Mouse (Mus musculus): ENCODE results near the gene Cry2. TPM values are rescaled to one million over a fixed set of nuclear protein-coding genes. Genes with fewer than 3 reads are reported as not detected.
"Not testable (repeated sequence)": the region's sequence is repeated elsewhere in the genome, so short reads cannot be mapped to it uniquely, and the experiment has no call there.

The Cry2 gene
- polyA plus RNA-seq, 1 experiment = 8.4 TPM

DNA sequence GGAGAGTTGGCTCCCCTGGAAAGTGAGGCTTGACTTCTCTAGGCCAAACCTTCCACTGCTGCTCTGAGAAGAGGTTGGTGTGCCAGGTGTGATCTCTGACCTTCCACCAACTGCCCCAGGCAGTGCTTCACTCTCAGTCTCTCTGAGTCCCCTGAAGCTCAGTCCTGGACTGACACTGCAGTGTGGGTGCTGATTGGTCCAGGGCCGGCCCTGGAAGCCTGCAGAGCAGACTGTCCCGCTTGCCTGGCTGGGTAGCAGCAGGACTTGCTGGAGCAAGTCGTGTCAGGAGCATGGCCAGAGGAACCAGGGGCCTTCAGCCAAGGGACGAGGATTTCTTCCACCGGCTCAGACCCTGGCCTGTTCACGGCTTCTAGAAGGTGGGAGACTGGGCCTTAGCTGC lies 29.1 kb downstream of the Cry2 start:
- H3K36me3 ChIP-seq (ENCODE audit: control insufficient read depth, insufficient read depth, low read length) = peaks cover 10% of the 10 kb centered on the region
- H3K27me3 ChIP-seq (ENCODE audit: control insufficient read depth, insufficient read depth, low read length) = peaks cover 9% of the 10 kb centered on the region
- no peak overlapping the region for H3K4me3 ChIP-seq (ENCODE audit: extremely low read depth, insufficient read depth, insufficient read length)

DNA sequence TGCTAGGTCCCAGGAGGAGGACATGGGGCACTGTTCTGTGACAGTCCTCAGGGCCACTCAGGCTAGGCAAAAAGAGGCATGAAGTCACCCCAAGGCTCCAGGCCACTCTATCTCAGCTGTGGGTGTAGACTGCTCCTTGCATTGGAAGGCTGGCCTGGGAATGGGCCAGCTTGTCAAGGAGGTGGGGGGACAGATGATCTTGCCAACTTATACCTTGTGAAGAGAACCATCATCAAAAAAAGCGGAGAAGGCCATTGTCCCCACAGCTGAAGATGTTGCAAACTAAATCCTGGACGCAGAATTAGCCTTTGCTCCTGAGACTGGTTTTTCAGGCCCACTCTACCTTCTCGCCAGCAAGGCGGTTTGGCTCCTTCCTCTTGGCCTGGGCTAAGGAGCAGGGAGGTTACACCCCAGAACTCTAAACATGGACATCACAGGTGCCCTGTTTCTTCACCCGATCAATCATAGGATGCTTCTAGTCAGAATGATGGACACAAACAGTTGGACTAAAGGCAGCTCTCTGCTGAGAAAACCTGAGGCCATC lies 30.0 kb downstream of the Cry2 start:
- H3K36me3 ChIP-seq (ENCODE audit: control insufficient read depth, insufficient read depth, low read length) = peaks cover 6% of the 10 kb centered on the region
- 89% methylated on average over 5 of the region's 5 CpGs for WGBS

More for the DNA sequence above, 29.1 kb downstream of the Cry2 start:
- no peak for DNase-seq (ENCODE audit: low read depth in 1 of 2, low spot score in 2 of 2)
- TF ChIP-seq CTCF (IDR thresholded peaks at IDR 0.05; ENCODE audit: extremely low read depth, insufficient read depth, insufficient read length, insufficient replicate concordance) (no peak), POLR2A (IDR thresholded peaks at IDR 0.05; ENCODE audit: low read depth, low read length) (no peak)
- H3K4me1 ChIP-seq (ENCODE audit: control insufficient read depth, insufficient read depth, insufficient read length) = no peaks in the 10 kb centered on the region
- no peak overlapping the region for H3K27ac ChIP-seq (ENCODE audit: insufficient read depth, low read length)
- WGBS = 90% methylated on average over 6 of the region's 6 CpGs

DNA sequence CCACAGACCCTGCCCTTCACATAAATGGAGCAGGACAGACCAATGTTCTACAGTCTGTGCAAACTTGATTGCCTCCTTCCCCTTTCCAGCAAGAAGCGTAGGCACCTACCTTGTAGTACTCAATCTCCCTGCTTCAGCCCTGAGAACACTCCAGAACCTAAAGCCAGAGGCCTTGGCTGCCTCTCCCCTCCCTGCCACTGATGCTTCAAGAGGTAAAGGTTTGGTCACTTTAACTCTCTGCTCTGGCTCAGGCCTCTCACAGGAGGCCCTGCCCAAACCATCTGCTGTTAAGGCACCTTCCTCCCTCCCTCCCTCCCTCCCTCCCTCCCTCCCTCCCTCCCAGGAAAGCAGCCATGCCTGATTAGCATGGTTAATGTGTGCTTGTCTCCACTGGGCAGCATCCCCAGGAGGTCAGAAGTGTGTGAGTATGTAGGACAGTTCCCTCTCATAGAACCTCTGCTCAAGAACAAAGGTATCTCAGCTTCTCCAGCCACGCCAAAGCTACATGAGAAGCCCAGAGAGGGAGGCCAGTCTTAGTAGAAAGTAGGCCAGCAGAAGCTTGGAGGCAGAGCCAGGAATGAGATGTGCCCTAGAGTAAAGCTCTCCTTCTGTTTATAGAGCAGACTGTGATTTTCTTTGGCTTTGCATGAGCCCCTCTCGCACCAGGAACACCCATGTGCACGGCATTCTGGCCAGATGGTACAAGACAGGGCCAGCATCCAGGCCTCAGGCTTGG lies 31.1 kb downstream of the Cry2 start:
- DNase-seq (ENCODE audit: low read depth in 1 of 2, low spot score in 2 of 2) = no peak
- TF ChIP-seq POLR2A (IDR thresholded peaks at IDR 0.05; ENCODE audit: low read depth, low read length) = no peak
- no peak for TF ChIP-seq CTCF (IDR thresholded peaks at IDR 0.05; ENCODE audit: extremely low read depth, insufficient read depth, insufficient read length, insufficient replicate concordance)
- WGBS = 89% methylated on average over 4 of the region's 4 CpGs
- Histone ChIP-seq H3K4me1 (ENCODE audit: control insufficient read depth, insufficient read depth, insufficient read length) (no peaks in the 10 kb centered on the region), H3K36me3 (ENCODE audit: control insufficient read depth, insufficient read depth, low read length) (no peaks in the 10 kb centered on the region; the same call in 1 of the 2 replicates), H3K27me3 (ENCODE audit: control insufficient read depth, insufficient read depth, low read length) (peaks cover 9% of the 10 kb centered on the region), H3K4me3 (ENCODE audit: extremely low read depth, insufficient read depth, insufficient read length) (no peak overlapping the region), H3K27ac (ENCODE audit: insufficient read depth, low read length) (no peak overlapping the region)

More for the DNA sequence above, 30.0 kb downstream of the Cry2 start:
- Histone ChIP-seq H3K27ac (ENCODE audit: insufficient read depth, low read length) (no peak overlapping the region), H3K4me3 (ENCODE audit: extremely low read depth, insufficient read depth, insufficient read length) (no peak overlapping the region), H3K4me1 (ENCODE audit: control insufficient read depth, insufficient read depth, insufficient read length) (no peaks in the 10 kb centered on the region), H3K27me3 (ENCODE audit: control insufficient read depth, insufficient read depth, low read length) (peaks cover 9% of the 10 kb centered on the region)
- TF ChIP-seq CTCF (IDR thresholded peaks at IDR 0.05; ENCODE audit: extremely low read depth, insufficient read depth, insufficient read length, insufficient replicate concordance) = no peak
- no peak for TF ChIP-seq POLR2A (IDR thresholded peaks at IDR 0.05; ENCODE audit: low read depth, low read length)
- no peak for DNase-seq (ENCODE audit: low read depth in 1 of 2, low spot score in 2 of 2)

DNA sequence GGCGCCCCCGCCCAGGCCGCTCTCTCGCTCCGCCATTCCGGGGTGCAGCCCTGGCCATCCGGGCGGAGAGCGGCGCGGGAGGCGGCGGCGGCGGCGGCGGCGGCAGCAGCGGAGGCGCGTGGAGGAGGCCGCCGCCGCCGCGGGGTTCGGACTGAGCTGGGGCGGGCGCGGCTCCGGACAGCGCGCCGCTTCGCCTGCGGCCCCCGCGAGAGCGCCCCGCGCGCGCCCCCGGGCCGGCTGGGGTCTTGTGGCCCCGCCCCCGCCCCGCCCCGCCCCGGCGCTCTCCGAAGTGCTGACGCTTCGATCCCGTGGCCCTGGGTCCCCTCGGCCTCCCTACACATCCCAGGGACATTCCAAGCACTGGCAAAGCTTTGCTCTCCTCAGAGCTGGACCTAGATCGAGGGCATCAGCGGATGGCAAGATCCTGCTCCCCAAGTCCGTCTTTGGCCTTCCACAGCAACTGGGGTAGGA lies 32.7 kb downstream of the Cry2 start, which contains the start of gene Mapk8ip1:
Gene Mapk8ip1 (minus strand): TSS at position 173 of the 471 bp plus-strand sequence.
- Histone ChIP-seq H3K27ac (ENCODE audit: insufficient read depth, low read length) (no peak within 1 kb of the TSS), H3K4me3 (ENCODE audit: extremely low read depth, insufficient read depth, insufficient read length) (no peak within 1 kb of the TSS; the same call in 1 of the 2 replicates), H3K27me3 (ENCODE audit: control insufficient read depth, insufficient read depth, low read length) (peaks cover 9% of the 10 kb centered on the region), H3K4me1 (ENCODE audit: control insufficient read depth, insufficient read depth, insufficient read length) (no peaks in the 10 kb centered on the region), H3K36me3 (ENCODE audit: control insufficient read depth, insufficient read depth, low read length) (no peaks in the 10 kb centered on the region)
- 31% methylated on average over 33 of the region's 59 CpGs for WGBS
- TF ChIP-seq CTCF (IDR thresholded peaks at IDR 0.05; ENCODE audit: extremely low read depth, insufficient read depth, insufficient read length, insufficient replicate concordance) = no peak
- TF ChIP-seq POLR2A (IDR thresholded peaks at IDR 0.05; ENCODE audit: low read depth, low read length) = no peak
- no peak for DNase-seq (ENCODE audit: low read depth in 1 of 2, low spot score in 2 of 2)

DNA sequence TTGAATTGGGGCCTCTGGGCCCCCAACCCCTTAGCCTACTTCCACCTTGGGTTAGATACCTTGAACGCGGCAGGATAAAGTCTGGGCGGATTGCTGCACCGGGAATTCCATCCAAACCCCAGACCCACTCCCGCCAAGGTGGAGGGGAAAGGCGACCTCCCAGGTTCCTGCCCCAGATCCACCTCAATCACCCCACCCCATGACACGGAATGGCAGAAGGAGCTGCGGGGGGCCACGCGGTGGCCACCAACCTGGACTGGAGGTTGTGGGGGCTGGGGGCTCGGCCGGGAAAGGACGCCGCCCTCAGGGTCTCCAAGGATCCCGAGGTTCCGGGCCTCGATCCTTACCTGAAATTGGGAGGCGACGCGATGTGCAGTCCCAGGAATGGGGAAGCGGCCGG lies 33.2 kb downstream of the Cry2 start:
- no peaks in the 10 kb centered on the region for H3K36me3 ChIP-seq (ENCODE audit: control insufficient read depth, insufficient read depth, low read length)
- H3K27me3 ChIP-seq (ENCODE audit: control insufficient read depth, insufficient read depth, low read length) = peaks cover 9% of the 10 kb centered on the region
- no peaks in the 10 kb centered on the region for H3K4me1 ChIP-seq (ENCODE audit: control insufficient read depth, insufficient read depth, insufficient read length)
- WGBS = 18% methylated on average over 22 of the region's 22 CpGs
- no peak for DNase-seq (ENCODE audit: low read depth in 1 of 2, low spot score in 2 of 2)
- no peak overlapping the region; the same call in 1 of the 2 replicates for H3K4me3 ChIP-seq (ENCODE audit: extremely low read depth, insufficient read depth, insufficient read length)
- TF ChIP-seq POLR2A (IDR thresholded peaks at IDR 0.05; ENCODE audit: low read depth, low read length) (no peak), CTCF (IDR thresholded peaks at IDR 0.05; ENCODE audit: extremely low read depth, insufficient read depth, insufficient read length, insufficient replicate concordance) (no peak)
- H3K27ac ChIP-seq (ENCODE audit: insufficient read depth, low read length) = no peak overlapping the region

DNA sequence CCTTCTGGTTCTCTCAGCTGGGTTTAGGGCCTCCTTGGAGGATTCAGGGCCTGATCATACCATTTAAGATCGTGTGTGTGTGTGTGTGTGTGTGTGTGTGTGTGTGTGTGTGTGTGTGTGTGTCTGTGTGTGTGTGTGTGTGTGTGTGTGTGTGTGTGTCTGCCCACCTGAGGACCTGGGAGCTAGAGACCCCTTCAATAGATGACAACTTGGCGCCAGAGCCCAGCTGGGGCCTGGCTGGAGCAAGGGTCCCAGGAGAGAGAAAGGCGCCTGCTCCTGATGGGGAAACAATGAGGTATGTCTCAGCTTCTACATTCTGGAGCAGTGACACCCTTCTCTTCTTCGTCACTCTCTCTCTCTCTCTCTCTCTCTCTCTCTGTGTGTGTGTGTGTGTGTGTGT lies 34.0 kb downstream of the Cry2 start:
- H3K4me1 ChIP-seq (ENCODE audit: control insufficient read depth, insufficient read depth, insufficient read length); H3K27me3 ChIP-seq (ENCODE audit: control insufficient read depth, insufficient read depth, low read length): not testable (repeated sequence)

DNA sequence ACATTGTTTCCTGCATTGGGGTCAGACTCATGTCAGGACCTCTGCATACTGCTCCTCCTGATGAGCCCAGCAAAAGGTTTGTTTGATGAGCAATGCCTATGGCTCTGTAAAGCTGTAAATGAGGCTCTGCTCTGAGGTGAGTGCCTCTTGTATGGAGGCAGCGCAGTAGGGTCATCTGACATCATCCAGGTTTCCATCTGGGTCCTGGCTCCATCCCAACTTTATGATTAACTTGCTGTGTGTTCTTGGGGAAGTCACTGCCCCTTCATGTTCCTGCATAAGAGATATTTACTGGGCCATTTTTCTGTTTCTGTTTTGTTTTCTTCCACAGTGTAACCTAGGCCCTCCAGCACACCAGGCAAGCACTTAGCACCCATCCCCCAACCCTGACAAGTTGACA lies 36.4 kb downstream of the Cry2 start:
- Histone ChIP-seq H3K4me1 (ENCODE audit: control insufficient read depth, insufficient read depth, insufficient read length) (no peaks in the 10 kb centered on the region), H3K27me3 (ENCODE audit: control insufficient read depth, insufficient read depth, low read length) (peaks cover 12% of the 10 kb centered on the region), H3K4me3 (ENCODE audit: extremely low read depth, insufficient read depth, insufficient read length) (no peak overlapping the region), H3K27ac (ENCODE audit: insufficient read depth, low read length) (no peak overlapping the region), H3K36me3 (ENCODE audit: control insufficient read depth, insufficient read depth, low read length) (no peaks in the 10 kb centered on the region)
- WGBS = 79% methylated on average over 1 of the region's 1 CpGs
- DNase-seq (ENCODE audit: low read depth in 1 of 2, low spot score in 2 of 2) = no peak
- TF ChIP-seq POLR2A (IDR thresholded peaks at IDR 0.05; ENCODE audit: low read depth, low read length) (no peak), CTCF (IDR thresholded peaks at IDR 0.05; ENCODE audit: extremely low read depth, insufficient read depth, insufficient read length, insufficient replicate concordance) (no peak)

More for the DNA sequence above, 34.0 kb downstream of the Cry2 start:
- not testable (repeated sequence) for DNase-seq (ENCODE audit: low read depth in 1 of 2, low spot score in 2 of 2); H3K27ac ChIP-seq (ENCODE audit: insufficient read depth, low read length); H3K4me3 ChIP-seq (ENCODE audit: extremely low read depth, insufficient read depth, insufficient read length); H3K36me3 ChIP-seq (ENCODE audit: control insufficient read depth, insufficient read depth, low read length)
- 83% methylated on average over 4 of the region's 4 CpGs for WGBS

All from spleen, adult 2 months (tissue).